Mouse (Mus musculus): Measurements from ENCODE around the gene Glis3. TPM values are rescaled to one million over a fixed set of nuclear protein-coding genes. Genes with fewer than 3 reads are reported as not detected.

Gene Glis3
- polyA plus RNA-seq, 1 experiment from 2014 or later = 2.0 TPM

DNA sequence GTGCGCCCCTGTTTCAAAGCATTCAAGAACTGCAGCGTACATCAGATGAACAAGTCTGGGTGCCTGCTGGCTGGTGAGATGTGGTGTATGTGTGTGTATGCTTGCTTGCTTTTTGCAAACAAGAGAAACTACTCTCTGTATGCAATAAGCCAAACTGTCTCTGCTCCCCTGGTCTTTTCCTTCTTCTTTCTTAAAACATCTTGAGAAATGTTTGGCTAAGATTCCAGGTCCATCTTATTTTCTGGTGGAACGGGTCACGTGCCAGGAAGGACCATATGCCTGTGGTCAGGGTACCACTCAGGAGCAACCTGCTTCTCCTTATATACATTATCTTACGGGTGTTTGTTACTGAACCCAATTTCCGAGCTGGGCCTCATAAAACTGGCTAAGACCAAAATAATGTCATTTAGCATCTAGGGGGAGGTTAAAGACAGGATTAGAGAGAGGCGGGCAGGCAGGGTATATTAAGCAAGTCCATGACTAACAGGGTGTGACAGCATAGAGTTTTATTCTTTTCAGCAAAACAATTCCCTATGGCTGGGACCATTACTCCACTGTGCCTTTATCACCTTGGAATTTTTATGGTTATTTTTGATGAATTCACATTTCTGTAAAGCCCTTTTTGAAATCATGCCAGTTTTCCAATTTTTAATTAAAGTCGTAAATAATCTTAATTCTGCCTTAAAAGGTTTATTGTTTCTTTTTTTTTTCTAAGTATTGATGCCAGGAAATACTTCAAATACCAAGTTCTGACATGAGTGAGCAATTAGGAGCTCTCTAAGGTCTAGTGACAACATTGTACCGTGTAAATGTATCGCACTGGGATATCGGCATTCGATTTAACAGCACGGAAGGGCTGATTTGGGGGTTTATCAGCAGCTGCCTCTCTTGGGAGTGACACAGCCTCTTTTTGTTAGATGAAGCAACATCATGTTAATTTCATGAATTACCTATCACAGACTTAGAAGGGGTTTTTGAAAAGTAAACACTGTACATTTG lies 328.5 kb downstream of the Glis3 start:
- no peak overlapping the region for H3K27ac ChIP-seq (ENCODE audit: low read length)
- H3K36me3 ChIP-seq (ENCODE audit: insufficient read depth, low read length) = no peaks in the 10 kb centered on the region
- no peak overlapping the region for H3K4me3 ChIP-seq (ENCODE audit: low read depth, low read length)
- WGBS = 70% methylated on average over 13 of the region's 13 CpGs
- TF ChIP-seq CTCF (IDR thresholded peaks at IDR 0.05) (no peak), EP300 (IDR thresholded peaks at IDR 0.05) (no peak)
- no peak overlapping the region for H3K4me2 ChIP-seq (replicated peaks; ENCODE audit: low read depth, low read length)
- H3K4me1 ChIP-seq (ENCODE audit: insufficient read depth, low read depth, low read length) = no peaks in the 10 kb centered on the region
- no peak for DNase-seq (ENCODE audit: low spot score)
- no peak overlapping the region for H3K9ac ChIP-seq (replicated peaks; ENCODE audit: low read depth)
- no peak for ATAC-seq
- H3K9me3 ChIP-seq (ENCODE audit: low read length) = no peaks in the 10 kb centered on the region
- no peaks in the 10 kb centered on the region for H3K27me3 ChIP-seq (replicated peaks; ENCODE audit: insufficient read depth, low read length)

DNA sequence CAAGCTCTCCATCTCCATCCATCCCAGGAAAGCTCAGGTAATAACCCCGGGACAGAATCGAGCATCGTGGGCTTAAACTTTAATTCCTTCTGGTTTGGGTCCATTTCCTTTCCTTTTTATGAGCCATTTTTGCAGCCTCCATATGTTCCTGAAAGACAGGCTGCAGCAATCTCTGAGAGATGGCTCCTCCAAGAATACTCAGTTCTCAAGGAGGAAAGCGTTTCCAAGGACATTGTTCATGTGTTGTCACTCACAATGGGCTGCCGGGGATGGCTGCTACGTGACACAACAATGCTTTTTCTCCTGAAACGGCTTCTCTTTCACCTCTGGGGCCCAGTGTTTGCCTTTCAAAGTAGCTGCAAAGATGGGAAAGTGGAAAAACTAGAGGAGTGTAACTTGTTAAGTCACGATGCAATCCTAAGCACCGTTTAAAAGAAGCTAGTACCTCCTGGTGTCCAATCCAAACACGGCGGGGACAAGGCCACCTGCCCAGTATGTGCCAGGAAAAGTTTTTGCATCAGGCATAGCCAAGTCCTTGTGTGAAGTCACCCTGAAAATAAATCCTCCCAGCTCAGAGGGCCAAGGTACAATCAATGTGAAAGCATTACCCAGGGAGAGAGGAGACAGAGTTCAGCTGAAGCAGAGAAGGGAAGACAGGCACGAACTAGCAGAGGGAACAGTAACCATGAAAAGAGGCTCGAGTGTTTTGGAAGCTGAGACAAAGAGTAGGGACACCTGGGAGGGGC lies 332.6 kb downstream of the Glis3 start:
- Histone ChIP-seq H3K4me1 (ENCODE audit: insufficient read depth, low read depth, low read length) (no peaks in the 10 kb centered on the region), H3K27ac (ENCODE audit: low read length) (no peak overlapping the region), H3K4me3 (ENCODE audit: low read depth, low read length) (no peak overlapping the region), H3K36me3 (ENCODE audit: insufficient read depth, low read length) (no peaks in the 10 kb centered on the region), H3K4me2 (replicated peaks; ENCODE audit: low read depth, low read length) (no peak overlapping the region), H3K9me3 (ENCODE audit: low read length) (no peaks in the 10 kb centered on the region), H3K9ac (replicated peaks; ENCODE audit: low read depth) (no peak overlapping the region), H3K27me3 (replicated peaks; ENCODE audit: insufficient read depth, low read length) (no peaks in the 10 kb centered on the region)
- WGBS = 57% methylated on average over 13 of the region's 13 CpGs
- DNase-seq (ENCODE audit: low spot score) (no peak), ATAC-seq (no peak)
- no peak for TF ChIP-seq EP300 (IDR thresholded peaks at IDR 0.05)
- no peak for TF ChIP-seq CTCF (IDR thresholded peaks at IDR 0.05)

DNA sequence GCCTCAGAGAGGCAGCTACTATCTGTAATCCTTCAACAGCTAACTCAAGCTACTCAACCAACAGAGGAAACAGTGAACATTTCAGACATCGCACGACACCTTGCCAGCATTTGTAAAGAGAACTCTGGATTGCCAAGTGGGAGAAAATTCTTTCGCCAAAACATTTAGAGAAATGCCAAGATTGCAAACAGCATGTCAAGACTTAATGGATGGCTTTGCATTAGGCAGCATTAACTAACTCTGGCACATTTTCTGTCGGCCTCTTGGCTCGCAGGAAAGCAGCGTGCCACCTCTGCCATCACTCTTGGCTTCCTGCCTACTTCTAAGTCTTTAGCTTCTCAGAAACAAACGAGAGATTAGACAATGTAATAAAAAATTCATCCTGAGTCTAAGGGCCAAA lies 336.2 kb downstream of the Glis3 start:
- Histone ChIP-seq H3K9me3 (ENCODE audit: low read length) (no peaks in the 10 kb centered on the region), H3K27me3 (replicated peaks; ENCODE audit: insufficient read depth, low read length) (no peaks in the 10 kb centered on the region), H3K27ac (ENCODE audit: low read length) (no peak overlapping the region), H3K4me1 (ENCODE audit: insufficient read depth, low read depth, low read length) (no peaks in the 10 kb centered on the region), H3K9ac (replicated peaks; ENCODE audit: low read depth) (no peak overlapping the region), H3K36me3 (ENCODE audit: insufficient read depth, low read length) (no peaks in the 10 kb centered on the region), H3K4me3 (ENCODE audit: low read depth, low read length) (no peak overlapping the region), H3K4me2 (replicated peaks; ENCODE audit: low read depth, low read length) (no peak overlapping the region)
- TF ChIP-seq CTCF (IDR thresholded peaks at IDR 0.05) = no peak
- ATAC-seq (no peak), DNase-seq (ENCODE audit: low spot score) (peak; percentile 7)
- WGBS = 48% methylated on average over 7 of the region's 7 CpGs

DNA sequence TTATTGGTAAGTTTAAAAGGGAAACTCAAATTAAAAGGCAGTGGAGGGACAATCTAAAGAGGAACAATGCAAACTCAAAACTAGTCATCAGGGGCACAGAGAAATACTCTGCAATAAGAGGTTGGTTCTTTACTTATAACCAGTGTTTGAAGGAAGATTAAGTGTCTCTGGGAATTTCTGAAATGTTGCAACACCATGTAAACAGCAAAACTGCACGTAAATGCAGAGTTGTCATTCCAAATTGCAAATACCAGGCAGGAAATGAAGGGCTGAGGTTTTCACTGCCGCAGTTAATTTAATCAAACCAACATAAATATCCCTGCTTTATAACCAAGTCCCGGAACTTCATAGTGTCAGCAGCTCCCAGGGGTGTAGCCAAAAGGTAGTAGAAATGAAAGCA lies 342.3 kb downstream of the Glis3 start:
- Histone ChIP-seq H3K9me3 (ENCODE audit: low read length) (no peaks in the 10 kb centered on the region), H3K4me3 (ENCODE audit: low read depth, low read length) (no peak overlapping the region), H3K27me3 (replicated peaks; ENCODE audit: insufficient read depth, low read length) (no peaks in the 10 kb centered on the region), H3K4me1 (ENCODE audit: insufficient read depth, low read depth, low read length) (no peaks in the 10 kb centered on the region), H3K9ac (replicated peaks; ENCODE audit: low read depth) (no peak overlapping the region), H3K4me2 (replicated peaks; ENCODE audit: low read depth, low read length) (no peak overlapping the region), H3K36me3 (ENCODE audit: insufficient read depth, low read length) (no peaks in the 10 kb centered on the region), H3K27ac (ENCODE audit: low read length) (no peak overlapping the region)
- no peak for TF ChIP-seq EP300 (IDR thresholded peaks at IDR 0.05)
- TF ChIP-seq CTCF (IDR thresholded peaks at IDR 0.05) = no peak
- DNase-seq (ENCODE audit: low spot score) (no peak), ATAC-seq (no peak)
- WGBS = 45% methylated on average over 3 of the region's 3 CpGs

DNA sequence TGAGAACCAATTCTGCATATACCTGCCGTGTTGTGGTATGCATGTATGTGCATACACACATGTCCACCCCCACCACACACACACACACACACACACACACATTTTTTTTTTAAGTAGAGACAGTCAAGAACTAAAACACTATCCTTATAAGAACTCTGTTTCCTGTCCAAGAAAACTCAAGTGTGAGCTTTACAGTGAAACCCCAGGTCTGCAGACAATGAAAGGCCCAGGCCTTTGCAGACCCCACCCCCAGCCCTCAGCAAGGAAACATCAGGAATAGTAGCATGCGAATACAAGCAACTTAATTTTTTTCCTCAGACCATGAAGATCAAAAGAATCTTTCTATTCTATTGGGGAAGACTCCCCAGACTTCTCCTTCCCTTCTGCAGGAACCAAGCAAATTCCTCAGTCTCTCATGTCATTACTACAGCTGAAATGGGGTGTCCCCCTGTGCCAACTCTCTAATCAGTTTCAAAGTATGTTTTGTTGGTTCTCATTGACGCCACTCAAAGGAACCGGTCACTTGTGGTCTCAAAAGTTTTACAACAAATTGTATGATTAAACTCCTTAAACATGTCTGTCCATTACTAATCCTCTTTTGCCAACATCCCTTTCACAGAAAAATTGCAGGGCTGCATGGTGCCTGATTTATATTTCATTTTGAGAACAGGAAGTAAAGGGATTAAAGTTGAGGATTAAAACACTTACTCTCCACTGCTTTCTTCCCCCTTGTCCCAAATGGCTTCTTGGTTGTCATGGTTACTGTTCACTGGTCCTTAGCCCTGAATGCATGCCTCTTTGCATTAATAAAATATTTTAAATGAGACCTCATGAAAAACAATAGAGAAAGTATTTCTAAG lies 343.0 kb downstream of the Glis3 start:
- ATAC-seq (no peak), DNase-seq (ENCODE audit: low spot score) (no peak)
- 64% methylated on average over 4 of the region's 4 CpGs for WGBS

More for the DNA sequence above, 343.0 kb downstream of the Glis3 start:
- Histone ChIP-seq H3K27me3 (replicated peaks; ENCODE audit: insufficient read depth, low read length) (no peaks in the 10 kb centered on the region), H3K36me3 (ENCODE audit: insufficient read depth, low read length) (no peaks in the 10 kb centered on the region), H3K9ac (replicated peaks; ENCODE audit: low read depth) (no peak overlapping the region), H3K4me1 (ENCODE audit: insufficient read depth, low read depth, low read length) (no peaks in the 10 kb centered on the region), H3K4me2 (replicated peaks; ENCODE audit: low read depth, low read length) (no peak overlapping the region), H3K4me3 (ENCODE audit: low read depth, low read length) (no peak overlapping the region), H3K9me3 (ENCODE audit: low read length) (no peaks in the 10 kb centered on the region), H3K27ac (ENCODE audit: low read length) (no peak overlapping the region)
- TF ChIP-seq EP300 (IDR thresholded peaks at IDR 0.05) = no peak
- no peak for TF ChIP-seq CTCF (IDR thresholded peaks at IDR 0.05)
